Comparison of ENCODE assay signal across 8 mouse cellular contexts in genomic region chr7:80947445-80948350, GRCm38 (mm10). TPM values are rescaled to one million over a fixed set of nuclear protein-coding genes. Genes with fewer than 3 reads are reported as not detected.
A peak's percentile ranks its signal among the peaks of the same experiment; 100 is the strongest.
DNase-seq lines count a peak whose midpoint lies in the region; ATAC-seq and TF ChIP-seq lines count a peak whose summit lies in the region.

Gene Sec11a (minus strand): TSS chr7:80947780.

- H3K9ac ChIP-seq in heart, embryonic 12.5 days = peak within 1 kb of the TSS; percentile 89
- peak within 1 kb of the TSS; percentile 81 for H3K9ac ChIP-seq in kidney, postnatal 0 days (ENCODE audit: low read depth, low read length)
- peak within 1 kb of the TSS; percentile 90 for H3K9ac ChIP-seq in liver, embryonic 11.5 days (ENCODE audit: low read depth, low read length)
- peak within 1 kb of the TSS; percentile 91 for H3K9ac ChIP-seq in stomach, embryonic 14.5 days (replicated peaks; ENCODE audit: low read depth, low read length)

- H3K27me3 ChIP-seq in heart, embryonic 12.5 days (replicated peaks) = no peaks in the 10 kb centered on the region; the same call in 1 of the 2 replicates
- H3K27me3 ChIP-seq in kidney, postnatal 0 days (ENCODE audit: insufficient read depth, low read length) = no peaks in the 10 kb centered on the region
- no peaks in the 10 kb centered on the region for H3K27me3 ChIP-seq in liver, embryonic 11.5 days (replicated peaks; ENCODE audit: control insufficient read depth, insufficient read depth, low read length)
- H3K27me3 ChIP-seq in stomach, embryonic 14.5 days (ENCODE audit: control insufficient read depth, insufficient read depth, low read length) = no peaks in the 10 kb centered on the region

- no peaks in the 10 kb centered on the region for H3K9me3 ChIP-seq in heart, embryonic 12.5 days (replicated peaks)
- no peaks in the 10 kb centered on the region for H3K9me3 ChIP-seq in kidney, postnatal 0 days (replicated peaks; ENCODE audit: low read length)
- no peaks in the 10 kb centered on the region for H3K9me3 ChIP-seq in liver, embryonic 11.5 days (ENCODE audit: control insufficient read depth, low read length)
- no peaks in the 10 kb centered on the region for H3K9me3 ChIP-seq in stomach, embryonic 14.5 days (ENCODE audit: control insufficient read depth, low read depth, low read length)

- H3K4me1 ChIP-seq in heart, embryonic 12.5 days (replicated peaks) = peaks cover 12% of the 10 kb centered on the region
- H3K4me1 ChIP-seq in kidney, postnatal 0 days (replicated peaks; ENCODE audit: insufficient read depth, low read length) = peaks cover 3% of the 10 kb centered on the region; the same call in 1 of the 2 replicates
- H3K4me1 ChIP-seq in liver, embryonic 11.5 days (replicated peaks; ENCODE audit: control insufficient read depth, insufficient read depth, low read length) = peaks cover 13% of the 10 kb centered on the region
- 0 out of 2 replicates have a peak, but pooled peaks cover 8% of the 10 kb centered on the region for H3K4me1 ChIP-seq in stomach, embryonic 14.5 days (ENCODE audit: control insufficient read depth, insufficient read depth, low read length)

- ATAC-seq in erythroid progenitor cell, adult 5-6 weeks (replicated peaks; ENCODE audit: low FRiP score, poor library complexity, severe bottlenecking) = peak; percentile 99
- ATAC-seq in heart, embryonic 12.5 days (ENCODE audit: insufficient number of reproducible peaks, low FRiP score) = peak; percentile 99
- ATAC-seq in kidney, postnatal 0 days (replicated peaks; ENCODE audit: low FRiP score, low read depth) = peak; percentile 99
- ATAC-seq in liver, embryonic 11.5 days (replicated peaks; ENCODE audit: low FRiP score) = peak; percentile 100
- ATAC-seq in stomach, embryonic 14.5 days (ENCODE audit: insufficient number of reproducible peaks, insufficient read depth, low FRiP score, low read depth) = peak; percentile 99

- peak; percentile 97 for DNase-seq in CD4-positive helper T cell, adult 2 months (ENCODE audit: low read depth, low spot score)
- DNase-seq in brain, embryonic 18.5 days (ENCODE audit: low read depth, low spot score) = peak; percentile 86
- DNase-seq in kidney, postnatal 0 days (ENCODE audit: low spot score) = peak; percentile 95
- DNase-seq in liver, embryonic 11.5 days (ENCODE audit: low spot score) = peak; percentile 94
- DNase-seq in naive thymus-derived CD4-positive, alpha-beta T cell, adult 2 months (ENCODE audit: low read depth) = peak; percentile 97

- H3K4me2 ChIP-seq in heart, embryonic 12.5 days = peak within 1 kb of the TSS; percentile 95
- H3K4me2 ChIP-seq in kidney, postnatal 0 days (ENCODE audit: low read length) = peak within 1 kb of the TSS; percentile 73
- H3K4me2 ChIP-seq in liver, embryonic 11.5 days = peak within 1 kb of the TSS; percentile 85
- H3K4me2 ChIP-seq in stomach, embryonic 14.5 days (replicated peaks; ENCODE audit: low read depth, low read length) = peak within 1 kb of the TSS; percentile 84

- 0 out of 2 replicates have a peak, but pooled peaks cover 4% of the 10 kb centered on the region for H3K36me3 ChIP-seq in heart, embryonic 12.5 days
- H3K36me3 ChIP-seq in kidney, postnatal 0 days (ENCODE audit: insufficient read depth, low read length) = no peaks in the 10 kb centered on the region
- H3K36me3 ChIP-seq in liver, embryonic 11.5 days (ENCODE audit: control insufficient read depth, insufficient read depth, low read length) = peaks cover 4% of the 10 kb centered on the region; the same call in 1 of the 2 replicates
- H3K36me3 ChIP-seq in stomach, embryonic 14.5 days (ENCODE audit: control insufficient read depth, insufficient read depth, low read length) = no peaks in the 10 kb centered on the region; the same call in 1 of the 2 replicates

- H3K4me3 ChIP-seq in heart, embryonic 12.5 days = peak within 1 kb of the TSS; percentile 79
- peak within 1 kb of the TSS; percentile 74 for H3K4me3 ChIP-seq in kidney, postnatal 0 days (replicated peaks; ENCODE audit: low read depth, low read length)
- H3K4me3 ChIP-seq in liver, embryonic 11.5 days (ENCODE audit: low read depth, low read length) = peak within 1 kb of the TSS; percentile 96
- peak within 1 kb of the TSS; percentile 74 for H3K4me3 ChIP-seq in stomach, embryonic 14.5 days (ENCODE audit: low read depth, low read length)

- WGBS in heart, embryonic 12.5 days = 2% methylated on average over 44 of the region's 44 CpGs
- 2% methylated on average over 44 of the region's 44 CpGs for WGBS in kidney, postnatal 0 days
- 2% methylated on average over 44 of the region's 44 CpGs for WGBS in liver, embryonic 11.5 days
- WGBS in stomach, embryonic 14.5 days = 3% methylated on average over 44 of the region's 44 CpGs

- peak within 1 kb of the TSS; percentile 98 for H3K27ac ChIP-seq in heart, embryonic 12.5 days (ENCODE audit: poor library complexity, severe bottlenecking)
- peak within 1 kb of the TSS; percentile 90 for H3K27ac ChIP-seq in kidney, postnatal 0 days
- peak within 1 kb of the TSS; percentile 96 for H3K27ac ChIP-seq in liver, embryonic 11.5 days (ENCODE audit: low read depth, low read length)
- H3K27ac ChIP-seq in stomach, embryonic 14.5 days (ENCODE audit: low read length) = peak within 1 kb of the TSS; percentile 97

- no peak; the same call in 1 of the 2 replicates for TF ChIP-seq CTCF in kidney, postnatal 0 days (IDR thresholded peaks at IDR 0.05; ENCODE audit: low read depth)

RNA-seq across cellular contexts. Expression of gene Sec11a, which starts in this region (rescaled TPM):
- total RNA-seq in erythroid progenitor cell, adult 5-6 weeks (2015; ENCODE audit: low replicate concordance) = 59.5 and 114 TPM in 2 replicates
- 60.1 and 88.2 TPM in 2 replicates for total RNA-seq in erythroid progenitor cell, adult 5-6 weeks (2017; ENCODE audit: low replicate concordance)
- polyA plus RNA-seq in heart, embryonic 12.5 days (2016; fragmentation: Nextera tagmentation; extraction: Ambion mirVana) = 145 and 152 TPM in 2 replicates
- 222 and 226 TPM in 2 replicates for polyA plus RNA-seq in kidney, postnatal 0 days (2015; fragmentation: Nextera tagmentation; extraction: Ambion mirVana)
- polyA plus RNA-seq in liver, embryonic 11.5 days (2014; fragmentation: Nextera tagmentation; extraction: Ambion mirVana) = 180 and 200 TPM in 2 replicates
- polyA plus RNA-seq in stomach, embryonic 14.5 days (2014; fragmentation: Nextera tagmentation; extraction: Ambion mirVana) = 209 and 219 TPM in 2 replicates

Comparison
In these comparisons a context has a peak if more than half of its experiments do, and no peak if none do; other contexts are left out.
1. Peak in every context shown above with its lines: DNase-seq, ATAC-seq, H3K4me3 ChIP-seq and H3K27ac ChIP-seq.